Mouse (Mus musculus) small intestine, adult 2 months (tissue): ENCODE measurements around the gene Hist1h1a.

Experiments
- CTCF ChIP-seq: fragments of 200-500 bp; IDR thresholded peaks from 2 replicates; pipeline ENCODE4 v1.5.1; 2012; ENCODE audit warnings: low read depth, mild to moderate bottlenecking, control low read depth, inconsistent platforms, low read length, moderate library complexity, mixed read lengths; ENCODE audit not compliant: insufficient replicate concordance, insufficient read length; ENCODE audit errors: extremely low read depth
- POLR2A ChIP-seq: fragments of 200-500 bp; IDR thresholded peaks from 2 replicates; pipeline ENCODE4 v1.6.1; 2012; ENCODE audit warnings: low read depth, mild to moderate bottlenecking, control low read depth, inconsistent platforms, low read length, moderate library complexity

- TF ChIP-seq CTCF (no peak), POLR2A (no peak)
Measured at GRCm38 (mm10) chr13:23743963-23744362, 19.5 kb upstream of the Hist1h1a start.
